Mouse (Mus musculus) c-Kit-negative CD71-positive TER-119-positive erythroid progenitor cells, embryonic 14.5 days (primary cell): ENCODE results near the gene Ccnb1ip1.

ENCODE experiments used
- DNase-seq: peaks from one replicate; pipeline ENCODE4 v3.0.0-alpha.2; 2013; ENCODE audit warnings: low read depth, low spot score

The Ccnb1ip1 gene

DNA sequence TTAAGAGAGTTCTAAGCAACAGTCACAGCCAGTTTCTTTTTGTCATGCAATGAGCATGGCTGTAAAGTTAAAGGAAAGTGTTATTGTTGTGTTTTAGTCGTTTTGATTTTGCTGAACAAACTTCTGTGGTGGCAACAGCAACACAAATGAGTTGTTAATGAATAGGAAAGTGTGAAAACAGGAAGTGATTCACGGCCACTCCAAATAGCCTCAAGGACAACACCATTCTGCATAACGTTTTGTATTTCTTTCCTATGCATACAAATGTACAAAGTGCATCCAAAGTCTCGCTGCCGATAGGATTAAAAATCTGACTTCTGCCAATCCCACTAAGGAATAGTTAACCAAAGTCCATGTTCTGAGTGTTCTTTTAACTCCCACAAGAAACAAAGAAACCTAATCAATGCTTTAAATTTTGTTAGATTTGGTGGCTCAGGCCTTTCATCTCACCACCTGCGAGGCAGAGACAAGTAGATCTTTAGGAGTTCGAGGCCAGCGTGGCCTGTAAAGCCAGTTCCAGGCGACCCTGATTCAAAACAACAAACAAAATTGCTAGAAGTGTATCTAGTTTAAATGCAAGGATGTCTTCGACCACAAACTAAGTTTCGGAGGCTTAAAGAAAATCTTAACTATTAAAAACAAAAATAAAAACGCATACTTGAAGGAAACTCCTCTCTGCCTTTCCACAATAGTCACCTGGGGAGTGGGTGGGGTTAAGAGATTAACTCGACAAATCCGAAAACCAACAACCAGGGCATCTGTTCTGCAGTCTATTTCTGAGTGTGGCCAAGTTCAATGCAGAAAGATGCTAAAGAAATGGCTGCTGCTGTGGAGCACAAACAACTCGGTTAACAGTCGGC, 22.9 kb downstream of the Ccnb1ip1 start:
- DNase-seq = no peak

DNA sequence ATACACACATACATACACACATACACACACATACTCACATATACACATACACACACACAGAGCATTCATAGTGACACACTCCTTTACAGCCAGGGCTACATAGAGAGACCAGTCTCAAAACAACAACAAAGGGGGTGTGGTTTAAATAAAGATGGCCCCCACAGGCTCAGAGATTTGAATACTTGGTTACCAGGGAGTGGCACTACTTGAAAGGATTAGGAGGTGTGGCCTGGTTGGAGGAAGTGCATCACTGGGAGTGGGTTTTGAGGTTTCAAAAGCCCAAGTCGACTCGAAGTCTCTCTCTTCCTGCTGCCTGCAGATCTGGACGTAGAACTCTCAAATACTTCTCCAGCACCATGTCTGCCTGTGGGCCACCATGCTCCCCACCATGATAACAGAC, 25.4 kb downstream of the Ccnb1ip1 start:
- DNase-seq = no peak

DNA sequence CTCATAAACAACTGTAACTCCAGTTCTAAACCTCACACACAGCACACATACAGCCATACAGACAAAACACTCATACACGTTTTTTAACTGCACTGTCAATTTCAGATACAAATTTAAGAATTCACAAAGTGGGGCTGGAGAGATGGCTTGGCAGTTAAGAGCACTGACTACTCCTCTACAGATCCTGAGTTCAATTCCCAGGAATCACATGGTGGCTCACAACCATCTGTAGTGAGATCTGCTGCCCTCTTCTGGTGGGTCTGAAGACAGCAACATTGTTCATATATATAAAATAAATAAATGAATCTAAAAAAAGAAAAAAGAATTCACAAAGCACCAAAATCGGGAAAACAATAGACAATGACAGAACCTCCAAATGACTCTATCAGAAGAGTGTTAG, 36.2 kb downstream of the Ccnb1ip1 start:
- no peak for DNase-seq

DNA sequence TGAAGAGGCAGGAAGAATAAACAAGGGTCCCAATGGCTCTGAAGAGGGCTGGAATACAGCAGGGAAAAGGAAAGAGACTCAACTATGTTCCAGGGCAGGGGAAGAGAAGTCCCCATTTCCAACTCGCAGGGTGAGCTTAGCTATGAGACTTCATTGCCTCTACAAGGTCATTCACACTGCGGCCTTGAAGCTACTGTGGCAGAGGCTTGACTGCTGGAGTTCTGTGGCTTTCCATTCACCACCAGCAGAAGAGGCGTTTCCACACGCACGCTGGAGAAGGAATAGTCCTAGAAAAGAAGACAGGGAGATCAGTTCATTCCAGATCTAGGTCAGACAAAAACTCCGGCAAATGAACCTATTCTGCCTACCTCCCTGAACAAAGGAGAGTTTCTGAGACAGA, 41.8 kb downstream of the Ccnb1ip1 start:
- no peak for DNase-seq

DNA sequence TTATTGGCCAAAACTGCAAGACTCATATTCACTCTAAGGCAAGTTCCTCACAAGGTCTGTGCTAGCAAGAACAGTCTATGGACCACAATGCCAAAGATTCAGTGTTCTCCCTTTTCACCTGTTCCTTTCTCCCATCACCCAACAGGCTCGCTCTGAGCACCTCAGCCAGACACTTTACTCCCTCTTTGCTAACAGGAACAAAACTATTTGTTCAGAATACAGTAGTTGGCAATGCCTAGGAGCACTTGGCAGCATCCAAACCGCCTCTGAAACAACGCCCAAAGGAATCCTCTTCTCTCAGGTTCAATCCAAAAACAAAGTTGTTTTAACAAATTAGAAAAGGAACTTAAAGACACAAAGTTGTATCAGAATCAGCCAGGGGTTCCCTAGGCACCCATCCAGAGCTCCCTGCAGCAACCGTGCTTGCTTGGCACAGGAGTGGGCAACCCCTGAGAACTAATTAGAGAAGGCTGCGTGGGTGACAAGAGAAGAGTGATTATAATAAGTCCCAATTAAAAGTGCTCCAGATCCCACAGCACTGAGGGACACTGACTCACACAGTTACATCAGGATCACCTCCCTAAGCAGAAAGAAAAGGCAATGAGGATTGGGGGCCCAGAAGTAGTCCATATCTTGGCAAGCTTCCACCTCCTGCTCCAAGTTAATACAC, 49.0 kb downstream of the Ccnb1ip1 start:
- no peak for DNase-seq

DNA sequence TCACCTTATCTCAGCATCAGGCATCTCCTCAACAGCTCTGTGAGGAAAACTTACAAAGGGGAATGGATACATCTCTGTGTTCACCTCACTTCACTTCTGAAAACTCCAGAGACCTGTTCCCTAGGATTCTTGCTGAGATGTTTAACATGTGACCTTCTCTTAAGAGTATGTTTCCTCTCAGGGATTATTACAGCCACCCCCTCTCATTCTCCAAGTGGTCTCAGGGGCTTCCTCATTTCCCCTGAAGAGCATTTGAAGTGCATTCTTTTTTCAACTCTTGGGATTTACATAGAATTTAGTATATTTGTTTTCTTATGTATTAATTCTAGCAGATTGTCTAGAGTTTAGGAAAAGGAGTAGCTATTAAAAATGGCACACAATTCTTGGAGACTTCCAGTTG, 62.5 kb downstream of the Ccnb1ip1 start, which contains the start of gene Olfr749:
Olfr749 (minus strand) TSS at position 101 of the 400 bp plus-strand sequence.
- DNase-seq = no peak

DNA sequence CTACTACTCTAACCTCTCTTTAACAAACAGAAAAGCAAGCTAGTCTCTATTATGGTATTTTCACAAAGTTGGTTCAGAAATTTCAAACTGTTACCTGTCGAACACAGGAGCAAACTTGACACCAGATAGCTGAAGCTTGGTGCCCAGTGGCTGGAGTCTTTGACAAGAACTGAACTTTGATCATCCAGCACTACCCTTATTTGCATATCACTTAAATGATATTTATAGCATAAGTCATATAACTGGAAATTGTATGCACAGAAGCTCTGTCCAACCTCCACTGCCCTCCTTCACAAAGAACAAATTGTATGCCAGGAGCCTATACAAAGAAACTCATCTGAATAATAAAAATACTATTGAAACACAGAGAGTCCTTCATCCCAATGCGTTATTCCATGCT, 65.9 kb downstream of the Ccnb1ip1 start:
- DNase-seq = no peak

DNA sequence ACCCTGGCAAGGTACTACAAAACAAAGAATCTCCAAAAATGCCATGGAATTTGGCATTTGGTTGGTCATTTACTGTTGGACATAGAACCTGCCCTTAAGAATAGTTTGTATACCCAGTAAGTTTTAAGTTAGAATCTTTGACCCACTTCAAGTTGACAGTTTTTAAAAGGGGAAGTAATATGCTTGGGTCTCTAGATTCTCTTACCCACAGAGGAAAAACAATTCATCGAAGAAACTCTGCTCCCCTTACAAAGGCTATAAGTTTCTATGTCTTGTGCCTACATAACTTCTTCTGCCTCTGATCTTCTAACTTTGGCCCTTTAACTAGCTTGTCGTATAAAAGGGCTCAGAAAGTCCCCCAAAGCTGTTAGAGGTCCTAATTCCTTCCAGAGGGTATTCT, 67.2 kb downstream of the Ccnb1ip1 start:
- DNase-seq = no peak
